Mouse (Mus musculus): ENCODE data around the gene Tbc1d10c.

The Tbc1d10c gene

GRCm38 (mm10) chr19:4215451-4215840, 24.4 kb upstream of the Tbc1d10c start:
- DNase-seq (ENCODE audit: low spot score): no peak

- no peak for DNase-seq (ENCODE audit: low spot score)
Observed at GRCm38 (mm10) chr19:4214771-4215450, 23.8 kb upstream of the Tbc1d10c start.

GRCm38 (mm10) chr19:4214071-4214770, 23.1 kb upstream of the Tbc1d10c start, which contains the start of the genes Clcf1 and AC109138.7:
Gene Clcf1 (plus strand): TSS chr19:4214238.
Gene AC109138.7 (plus strand): TSS chr19:4214357.
- DNase-seq (ENCODE audit: low spot score): no peak

- no peak for DNase-seq (ENCODE audit: low spot score)
Observed at GRCm38 (mm10) chr19:4213524-4213974, 22.5 kb upstream of the Tbc1d10c start.

DNA sequence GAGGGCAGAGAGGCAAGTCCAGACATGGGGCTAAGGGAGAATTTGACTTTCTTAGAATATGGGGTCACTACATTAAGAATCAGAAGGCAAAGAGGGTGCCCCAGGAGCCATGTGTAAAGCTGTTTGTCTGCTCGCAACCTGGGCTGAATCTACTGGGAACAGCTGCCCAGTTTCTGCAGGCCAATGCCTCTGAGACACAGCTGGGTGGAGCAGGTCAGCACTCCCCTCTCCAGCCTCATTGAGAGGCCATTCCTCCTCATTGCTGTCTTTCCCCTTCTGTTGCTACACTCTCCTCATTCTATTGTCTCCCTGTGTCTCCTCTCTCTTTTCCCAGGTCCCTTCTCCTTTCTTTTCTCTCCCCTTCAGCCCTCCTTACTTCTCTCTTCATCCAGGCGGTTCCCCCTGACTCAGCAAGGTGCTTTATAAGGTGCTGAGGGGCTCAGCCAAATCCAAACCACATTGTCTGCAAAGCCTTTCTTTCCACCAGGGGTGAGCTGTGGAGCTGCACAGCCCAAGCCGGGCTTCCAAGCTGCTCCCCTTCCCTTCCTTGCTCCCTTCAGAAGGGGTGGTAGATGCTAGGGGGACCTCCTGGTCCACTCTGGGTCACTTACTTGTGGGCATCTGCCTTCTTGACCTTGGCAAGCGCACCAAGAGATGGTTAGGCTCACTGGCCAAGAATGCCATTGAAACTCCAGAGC, 21.0 kb upstream of the Tbc1d10c start:
- DNase-seq (ENCODE audit: low spot score): no peak

- no peak for DNase-seq (ENCODE audit: low spot score)
Observed at GRCm38 (mm10) chr19:4208563-4208962, 17.5 kb upstream of the Tbc1d10c start.

GRCm38 (mm10) chr19:4206971-4207370, 15.9 kb upstream of the Tbc1d10c start:
- no peak for DNase-seq (ENCODE audit: low spot score)

DNA sequence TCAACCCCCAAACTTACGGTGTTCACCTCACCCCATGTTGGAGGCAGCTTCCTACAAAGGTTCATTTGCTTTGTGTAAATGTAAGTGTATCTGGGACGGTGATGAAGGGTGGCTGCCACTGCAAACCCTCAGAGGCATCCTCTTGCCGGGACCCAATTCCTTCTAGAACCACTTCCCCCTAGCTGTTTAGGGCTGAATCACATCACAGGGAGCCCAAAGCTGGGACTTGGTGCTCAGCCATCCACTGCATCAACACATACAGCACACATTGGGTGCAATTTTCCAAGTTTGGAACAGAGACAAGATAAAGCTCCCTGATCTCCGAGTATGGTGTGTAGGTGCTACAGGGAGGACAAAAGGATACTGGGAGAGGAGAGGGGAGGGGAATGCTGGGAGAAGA, 13.8 kb upstream of the Tbc1d10c start:
- DNase-seq (ENCODE audit: low spot score): no peak

DNA sequence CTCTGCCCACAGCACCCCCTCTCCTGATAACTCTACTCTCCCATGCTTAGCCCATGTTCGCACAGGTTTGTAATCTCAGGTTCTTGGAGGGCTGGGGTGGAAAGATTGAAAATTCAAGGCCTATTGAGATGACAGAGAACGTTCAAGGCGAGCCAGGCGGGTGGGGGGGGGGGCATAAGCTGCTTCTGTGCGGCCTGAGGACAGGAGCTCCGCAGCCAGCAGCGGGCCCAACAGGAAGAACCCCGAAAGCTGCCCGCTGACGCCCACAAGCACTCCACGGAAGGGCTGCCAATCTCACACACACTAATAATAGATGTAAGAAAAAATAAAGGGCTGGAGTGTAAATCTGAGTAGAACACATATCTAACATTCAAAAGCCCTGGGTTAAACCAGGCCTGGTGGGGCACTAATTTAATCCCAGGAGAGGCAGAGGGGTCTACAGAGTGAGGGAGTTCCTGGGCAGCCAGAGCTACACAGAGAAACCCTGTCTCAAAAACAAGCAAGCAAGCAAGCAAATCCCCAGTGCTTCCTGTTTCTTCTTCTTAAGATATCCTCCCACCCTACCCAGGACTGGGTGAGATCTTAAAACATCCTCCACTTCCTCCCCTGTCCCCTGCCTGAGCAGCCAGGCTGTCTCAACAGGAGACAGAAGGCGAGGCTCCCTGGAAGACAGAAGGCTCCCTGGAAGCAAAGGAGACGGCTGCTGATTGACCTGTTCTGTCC, 12.7 kb upstream of the Tbc1d10c start:
- no peak for DNase-seq (ENCODE audit: low spot score)

DNA sequence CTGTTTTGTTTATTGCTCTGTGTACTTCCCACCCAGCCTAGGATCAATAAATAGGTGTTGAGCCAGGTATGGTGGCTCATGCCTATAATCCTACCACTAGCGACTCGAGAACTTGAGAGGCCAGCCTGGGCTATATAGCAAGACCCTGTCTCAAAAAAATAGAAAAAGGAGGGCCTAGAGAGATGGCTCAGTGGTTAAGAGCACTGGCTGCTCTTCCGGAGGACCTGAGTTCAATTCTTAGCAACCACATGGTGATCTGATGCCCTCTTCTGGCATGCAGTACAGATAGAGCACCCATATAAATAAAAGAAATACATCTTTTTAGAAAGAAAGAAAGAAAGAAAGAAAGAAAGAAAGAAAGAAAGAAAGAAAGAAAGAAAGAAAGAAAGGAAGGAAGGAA, 12.1 kb upstream of the Tbc1d10c start:
- DNase-seq (ENCODE audit: low spot score): no peak

GRCm38 (mm10) chr19:4202149-4202548, 11.1 kb upstream of the Tbc1d10c start:
- DNase-seq (ENCODE audit: low spot score): no peak

- peak; percentile 94 for DNase-seq (ENCODE audit: low spot score)
Observed at GRCm38 (mm10) chr19:4201291-4201909, 10.3 kb upstream of the Tbc1d10c start, which contains the start of gene Rad9a. Gene Rad9a (minus strand): TSS chr19:4201662.

DNA sequence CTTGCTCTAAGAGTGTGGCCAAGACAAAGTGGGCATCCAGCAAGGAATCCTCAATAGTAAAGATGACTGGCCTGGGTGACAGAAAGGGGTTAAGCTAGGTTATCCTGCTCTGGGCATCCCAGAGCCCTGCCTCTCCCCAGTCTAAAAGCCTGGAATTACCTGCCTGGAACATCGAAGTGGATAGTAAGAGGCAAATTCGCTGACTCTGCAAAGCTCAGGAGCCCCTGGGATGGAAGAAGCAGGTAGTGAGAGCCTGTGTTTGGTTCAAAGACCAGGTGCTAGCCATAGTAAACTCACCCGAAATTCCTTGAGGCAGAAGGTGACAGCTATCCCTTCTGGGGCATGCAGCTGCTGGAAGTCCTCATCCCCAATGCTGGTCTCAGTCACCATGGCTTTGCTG, 6.1 kb upstream of the Tbc1d10c start:
- DNase-seq (ENCODE audit: low spot score): no peak

- DNase-seq (ENCODE audit: low spot score): no peak
Observed at GRCm38 (mm10) chr19:4196548-4196947, 5.5 kb upstream of the Tbc1d10c start.

DNA sequence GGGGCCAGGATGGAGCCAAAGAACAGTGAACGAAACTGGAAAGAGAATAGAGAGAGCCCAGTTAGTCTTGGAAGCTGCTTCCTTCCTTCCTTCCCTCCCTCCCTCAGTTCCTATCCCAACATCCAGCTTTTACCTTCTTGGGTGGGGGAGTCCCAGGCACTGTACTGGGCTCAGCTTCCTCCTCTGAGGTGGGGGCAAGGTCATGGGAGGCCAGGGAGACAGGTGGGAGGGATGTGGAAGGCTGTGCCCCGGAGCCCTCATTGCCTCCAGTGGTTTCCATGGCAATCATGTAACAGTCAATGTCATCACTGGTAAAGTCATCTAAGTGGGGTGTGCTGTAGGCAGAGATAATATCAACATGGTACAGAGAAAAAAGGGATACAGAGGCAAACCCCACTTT, 5.0 kb upstream of the Tbc1d10c start:
- no peak for DNase-seq (ENCODE audit: low spot score)

DNA sequence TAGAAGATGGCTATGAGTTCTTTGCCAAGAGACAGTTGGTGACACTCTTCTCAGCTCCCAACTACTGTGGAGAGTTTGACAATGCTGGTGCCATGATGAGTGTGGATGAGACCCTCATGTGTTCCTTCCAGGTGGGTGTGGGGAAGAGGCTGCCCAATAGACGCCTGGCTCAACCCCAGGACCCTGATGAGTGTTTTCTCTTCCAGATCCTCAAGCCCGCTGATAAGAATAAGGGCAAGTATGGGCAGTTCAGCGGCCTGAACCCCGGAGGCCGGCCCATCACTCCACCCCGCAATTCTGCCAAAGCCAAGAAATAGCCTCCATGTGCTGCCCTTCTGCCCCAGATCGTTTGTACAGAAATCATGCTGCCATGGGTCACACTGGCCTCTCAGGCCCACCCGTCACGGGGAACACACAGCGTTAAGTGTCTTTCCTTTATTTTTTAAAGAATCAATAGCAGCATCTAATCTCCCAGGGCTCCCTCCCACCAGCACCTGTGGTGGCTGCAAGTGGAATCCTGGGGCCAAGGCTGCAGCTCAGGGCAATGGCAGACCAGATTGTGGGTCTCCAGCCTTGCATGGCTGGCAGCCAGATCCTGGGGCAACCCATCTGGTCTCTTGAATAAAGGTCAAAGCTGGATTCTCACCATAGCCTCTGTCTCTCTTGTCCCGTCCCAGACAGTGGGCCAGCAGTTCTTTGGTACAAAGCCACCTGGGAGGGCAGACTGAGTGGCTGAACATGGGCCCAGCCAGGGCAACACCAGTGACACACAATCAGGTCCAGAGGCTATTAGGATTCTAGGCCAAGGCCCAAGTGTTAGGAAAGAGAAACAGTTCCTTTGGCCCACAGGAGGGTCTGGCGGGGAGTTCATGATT, 3.9 kb upstream of the Tbc1d10c start:
- no peak for DNase-seq (ENCODE audit: low spot score)

DNA sequence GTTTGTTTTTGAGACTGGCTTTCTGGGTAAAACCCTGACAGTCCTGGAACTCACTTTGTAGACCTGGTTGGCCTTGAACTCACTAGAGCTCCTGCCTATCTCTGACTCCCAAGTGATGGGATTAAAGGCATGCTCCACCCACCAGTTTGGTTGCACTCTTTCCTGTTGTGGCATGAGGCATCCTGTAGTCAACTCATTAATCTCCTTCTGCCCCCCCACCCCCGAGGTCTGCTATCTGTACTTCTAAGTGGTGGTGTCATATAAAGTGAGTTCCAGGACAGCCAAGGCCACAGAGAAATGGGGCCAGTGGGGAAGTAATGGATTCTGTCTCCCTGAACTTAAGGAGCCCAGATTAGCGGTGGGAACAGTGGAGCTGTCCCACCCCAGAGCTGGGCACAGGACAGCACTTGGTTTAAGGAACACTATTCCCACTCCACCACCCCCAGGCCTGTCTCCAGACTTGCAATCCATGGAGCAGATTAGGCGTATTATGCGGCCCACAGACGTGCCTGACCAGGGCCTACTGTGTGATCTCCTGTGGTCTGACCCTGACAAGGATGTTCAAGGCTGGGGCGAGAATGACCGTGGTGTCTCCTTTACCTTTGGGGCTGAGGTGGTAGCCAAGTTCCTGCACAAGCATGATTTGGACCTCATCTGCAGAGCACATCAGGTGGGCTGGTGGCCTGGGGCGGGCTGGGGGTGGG, 3.1 kb upstream of the Tbc1d10c start:
- DNase-seq (ENCODE audit: low spot score): no peak

DNA sequence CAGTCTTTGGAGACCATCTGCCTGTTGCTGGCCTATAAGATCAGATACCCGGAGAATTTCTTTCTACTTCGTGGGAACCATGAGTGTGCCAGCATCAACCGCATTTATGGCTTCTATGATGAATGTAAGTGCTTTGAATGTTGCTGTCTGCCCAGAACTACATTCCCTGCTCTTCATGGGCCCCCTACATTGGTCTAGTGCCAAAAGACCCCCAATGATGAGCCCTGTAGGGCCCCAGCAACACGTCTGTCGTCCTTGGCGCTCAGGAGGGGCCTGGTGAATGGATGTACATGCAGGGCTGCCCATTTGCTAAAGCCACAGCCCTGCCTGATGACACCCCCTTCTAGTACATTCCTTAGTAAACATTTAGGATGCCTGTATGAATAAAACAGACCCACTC, 2.0 kb upstream of the Tbc1d10c start:
- no peak for DNase-seq (ENCODE audit: low spot score)

GRCm38 (mm10) chr19:4192251-4192985, 1.3 kb upstream of the Tbc1d10c start:
- no peak for DNase-seq (ENCODE audit: low spot score)

Data from layer of hippocampus, adult 9-10 months (tissue).